Mouse (Mus musculus) heart, adult 2 months (tissue): Measurements from ENCODE around the gene Ndufb3.

Experiments used
- CTCF ChIP-seq: fragments of 200-600 bp; IDR thresholded peaks from 2 replicates; pipeline ENCODE4 v1.8.1; 2022; ENCODE audit warnings: antibody characterized with exemption, mild to moderate bottlenecking, moderate library complexity
- EP300 ChIP-seq: fragments of 200-500 bp; IDR thresholded peaks from 2 replicates; pipeline ENCODE4 v1.6.1; 2011; ENCODE audit warnings: low read depth, low read length, control low read depth; ENCODE audit not compliant: insufficient read depth
- POLR2A ChIP-seq: fragments of 200-500 bp; IDR thresholded peaks from 2 replicates; pipeline ENCODE4 v1.6.1; 2011; ENCODE audit warnings: mild to moderate bottlenecking, low read depth, low read length, control low read depth; ENCODE audit not compliant: insufficient read depth

DNA sequence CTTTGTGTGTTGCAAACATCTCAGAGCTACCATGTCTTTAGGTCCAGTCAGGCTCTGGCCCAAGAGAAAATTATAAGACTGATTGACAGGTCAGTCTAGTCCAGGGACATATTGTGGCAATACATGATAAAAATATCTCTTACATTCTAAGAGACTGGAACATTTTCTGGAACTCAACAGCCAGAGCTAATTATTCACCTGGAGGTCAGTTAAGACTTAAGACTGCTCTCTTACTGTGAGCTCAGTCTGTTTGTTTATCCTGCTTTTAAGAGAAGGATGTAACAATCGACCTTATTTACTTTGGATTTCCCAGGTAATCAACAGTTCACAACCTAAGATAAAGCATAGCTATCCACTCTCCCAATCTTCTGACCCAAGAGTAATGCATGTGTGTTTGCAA, 24.4 kb downstream of the Ndufb3 start:
- TF ChIP-seq POLR2A (no peak), CTCF (no peak), EP300 (no peak)
